Mouse (Mus musculus): ENCODE results near the gene Paics. TPM values are rescaled to one million over a fixed set of nuclear protein-coding genes. Genes with fewer than 3 reads are reported as not detected.
A peak's percentile ranks its signal among the peaks of the same experiment; 100 is the strongest.

The Paics gene
- polyA plus RNA-seq, 1 experiment from 2014 or later, result 341 TPM

DNA sequence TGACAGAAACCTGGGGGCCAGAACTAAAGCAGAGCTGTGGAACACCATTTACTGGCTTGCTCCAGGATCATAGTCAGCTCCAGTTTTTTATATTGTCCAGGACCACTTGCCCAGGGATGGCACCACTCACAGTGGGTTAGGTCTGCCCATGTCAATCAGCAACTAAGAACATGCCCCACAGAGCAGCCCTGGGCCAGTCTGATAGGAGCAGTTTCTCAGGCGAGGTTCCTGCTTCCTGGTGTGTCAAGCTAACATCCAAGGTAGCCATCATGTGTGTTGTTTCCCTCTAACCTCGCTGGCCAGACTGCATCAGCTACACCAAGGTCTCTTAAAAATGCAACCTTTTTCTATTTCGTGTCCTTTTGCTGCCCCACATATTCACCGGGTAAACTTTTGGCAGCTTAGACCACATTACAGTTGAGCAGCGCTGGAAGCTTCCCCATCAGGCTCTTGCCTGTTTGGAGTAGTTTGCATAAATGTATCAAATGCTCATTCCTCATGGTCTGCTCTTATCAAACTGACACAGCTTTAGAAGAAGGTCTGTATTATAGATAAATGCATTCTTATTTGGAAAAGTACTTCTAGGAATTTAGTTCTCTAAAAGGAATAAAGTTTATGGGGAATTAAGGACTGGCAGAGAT is 42.2 kb downstream of the Paics start:
- WGBS, result 88% methylated on average over 5 of the region's 5 CpGs
- Histone ChIP-seq H3K4me1 (no peaks in the 10 kb centered on the region), H3K36me3 (peaks cover 94% of the 10 kb centered on the region), H3K4me3 (no peak overlapping the region), H3K9me3 (no peaks in the 10 kb centered on the region), H3K27me3 (ENCODE audit: insufficient read depth, poor library complexity, severe bottlenecking) (no peaks in the 10 kb centered on the region), H3K27ac (no peak overlapping the region)
- no peak for DNase-seq (ENCODE audit: low spot score)

DNA sequence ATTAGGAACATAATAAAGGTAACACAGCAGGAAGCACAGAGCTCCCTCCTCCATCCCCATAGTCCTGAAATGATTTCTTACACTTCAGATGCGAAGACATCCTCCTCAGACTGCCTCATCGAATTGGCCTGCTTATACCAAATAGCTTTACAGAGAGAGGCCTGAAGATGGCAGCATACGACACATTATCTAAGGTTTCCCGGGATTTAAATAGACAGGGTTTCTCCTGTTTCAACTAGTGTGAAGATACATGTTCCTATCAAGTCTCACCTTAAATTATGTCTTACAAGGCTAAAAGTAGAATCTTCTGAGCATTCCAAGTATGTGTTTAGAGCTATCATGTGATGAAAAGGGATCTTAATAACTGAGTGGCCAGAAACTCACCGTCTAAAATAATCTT is 47.3 kb downstream of the Paics start:
- no peak overlapping the region for H3K27ac ChIP-seq
- WGBS, result 49% methylated on average over 5 of the region's 5 CpGs
- no peaks in the 10 kb centered on the region for H3K4me1 ChIP-seq
- no peaks in the 10 kb centered on the region for H3K9me3 ChIP-seq
- H3K27me3 ChIP-seq (ENCODE audit: insufficient read depth, poor library complexity, severe bottlenecking), result no peaks in the 10 kb centered on the region
- H3K4me3 ChIP-seq, result no peak overlapping the region
- H3K36me3 ChIP-seq, result peaks cover 77% of the 10 kb centered on the region
- DNase-seq (ENCODE audit: low spot score), result no peak

DNA sequence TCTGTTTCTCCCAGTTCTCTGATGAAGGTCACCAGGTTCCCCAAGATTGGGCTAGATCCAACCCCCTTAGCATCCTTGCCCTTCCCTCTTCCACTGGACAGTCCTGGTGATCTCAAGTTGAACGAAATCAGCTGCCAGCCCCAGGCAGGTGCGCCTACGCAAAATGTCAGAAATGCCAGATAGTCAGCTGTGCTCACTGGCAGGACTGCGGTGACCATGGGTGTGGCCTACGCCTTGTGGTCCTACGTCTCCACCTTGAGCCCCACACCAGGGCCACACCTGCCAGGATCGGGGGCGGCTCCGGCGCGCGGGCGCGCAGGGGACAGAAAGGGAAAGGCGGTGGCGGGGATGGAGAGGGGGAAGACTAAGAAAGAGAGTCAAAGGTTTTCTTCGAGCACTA is 50.1 kb downstream of the Paics start:
- Histone ChIP-seq H3K36me3 (peaks cover 51% of the 10 kb centered on the region), H3K4me3 (no peak overlapping the region), H3K27ac (0 out of 2 replicates have a peak overlapping the region, but pooled peaks have one; percentile 16), H3K4me1 (no peaks in the 10 kb centered on the region), H3K9me3 (no peaks in the 10 kb centered on the region), H3K27me3 (ENCODE audit: insufficient read depth, poor library complexity, severe bottlenecking) (no peaks in the 10 kb centered on the region)
- WGBS, result 89% methylated on average over 17 of the region's 17 CpGs
- DNase-seq (ENCODE audit: low spot score), result no peak

- DNase-seq (ENCODE audit: low spot score), result no peak
- no peaks in the 10 kb centered on the region for H3K9me3 ChIP-seq
- no peak within 1 kb of the TSS for H3K4me3 ChIP-seq
- H3K36me3 ChIP-seq, result peaks cover 22% of the 10 kb centered on the region
- no peaks in the 10 kb centered on the region for H3K4me1 ChIP-seq
- H3K27me3 ChIP-seq (ENCODE audit: insufficient read depth, poor library complexity, severe bottlenecking), result no peaks in the 10 kb centered on the region
- 92% methylated on average over 6 of the region's 6 CpGs for WGBS
- H3K27ac ChIP-seq, result no peak within 1 kb of the TSS
These were observed 53.1 kb downstream of the Paics start, which contains the start of gene Arl9 for GRCm38 (mm10) chr5:77004051-77004821. Arl9 (plus strand) TSS chr5:77004055.

DNA sequence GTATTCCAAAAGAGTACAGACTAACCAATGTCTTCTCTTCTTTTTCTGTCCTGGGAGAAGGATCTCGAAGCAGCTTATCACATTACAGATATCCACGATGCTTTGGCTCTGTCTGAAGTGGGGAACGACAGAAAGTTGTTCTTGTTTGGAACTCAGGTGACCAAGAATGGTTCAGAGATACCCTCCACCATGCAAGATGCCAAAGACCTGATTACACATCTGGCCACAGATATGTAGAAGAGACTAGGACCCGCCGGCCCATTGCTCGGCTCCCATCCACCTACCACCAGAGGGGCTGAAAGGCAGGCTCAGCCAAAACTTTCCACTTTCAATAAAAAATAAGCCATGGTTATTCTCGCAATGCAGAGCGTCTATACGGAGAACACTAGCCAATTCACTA is 59.2 kb downstream of the Paics start:
- no peaks in the 10 kb centered on the region for H3K27me3 ChIP-seq (ENCODE audit: insufficient read depth, poor library complexity, severe bottlenecking)
- H3K9me3 ChIP-seq, result no peaks in the 10 kb centered on the region
- H3K27ac ChIP-seq, result no peak overlapping the region
- H3K4me1 ChIP-seq, result no peaks in the 10 kb centered on the region
- 73% methylated on average over 9 of the region's 9 CpGs for WGBS
- H3K4me3 ChIP-seq, result no peak overlapping the region
- no peak for DNase-seq (ENCODE audit: low spot score)
- H3K36me3 ChIP-seq, result no peaks in the 10 kb centered on the region

GRCm38 (mm10) chr5:77011082-77011481 is 60.0 kb downstream of the Paics start:
- WGBS, result 48% methylated on average over 3 of the region's 3 CpGs
- Histone ChIP-seq H3K27me3 (ENCODE audit: insufficient read depth, poor library complexity, severe bottlenecking) (0 out of 2 replicates have a peak, but pooled peaks cover under 1% of the 10 kb centered on the region), H3K36me3 (no peaks in the 10 kb centered on the region), H3K4me3 (no peak overlapping the region), H3K4me1 (peaks cover 6% of the 10 kb centered on the region; the same call in 1 of the 2 replicates), H3K9me3 (no peaks in the 10 kb centered on the region), H3K27ac (no peak overlapping the region)
- no peak for DNase-seq (ENCODE audit: low spot score)

- H3K4me1 ChIP-seq, result peaks cover 8% of the 10 kb centered on the region; the same call in 1 of the 2 replicates
- no peak for DNase-seq (ENCODE audit: low spot score)
These were observed 62.1 kb downstream of the Paics start for GRCm38 (mm10) chr5:77013171-77013570.

DNA sequence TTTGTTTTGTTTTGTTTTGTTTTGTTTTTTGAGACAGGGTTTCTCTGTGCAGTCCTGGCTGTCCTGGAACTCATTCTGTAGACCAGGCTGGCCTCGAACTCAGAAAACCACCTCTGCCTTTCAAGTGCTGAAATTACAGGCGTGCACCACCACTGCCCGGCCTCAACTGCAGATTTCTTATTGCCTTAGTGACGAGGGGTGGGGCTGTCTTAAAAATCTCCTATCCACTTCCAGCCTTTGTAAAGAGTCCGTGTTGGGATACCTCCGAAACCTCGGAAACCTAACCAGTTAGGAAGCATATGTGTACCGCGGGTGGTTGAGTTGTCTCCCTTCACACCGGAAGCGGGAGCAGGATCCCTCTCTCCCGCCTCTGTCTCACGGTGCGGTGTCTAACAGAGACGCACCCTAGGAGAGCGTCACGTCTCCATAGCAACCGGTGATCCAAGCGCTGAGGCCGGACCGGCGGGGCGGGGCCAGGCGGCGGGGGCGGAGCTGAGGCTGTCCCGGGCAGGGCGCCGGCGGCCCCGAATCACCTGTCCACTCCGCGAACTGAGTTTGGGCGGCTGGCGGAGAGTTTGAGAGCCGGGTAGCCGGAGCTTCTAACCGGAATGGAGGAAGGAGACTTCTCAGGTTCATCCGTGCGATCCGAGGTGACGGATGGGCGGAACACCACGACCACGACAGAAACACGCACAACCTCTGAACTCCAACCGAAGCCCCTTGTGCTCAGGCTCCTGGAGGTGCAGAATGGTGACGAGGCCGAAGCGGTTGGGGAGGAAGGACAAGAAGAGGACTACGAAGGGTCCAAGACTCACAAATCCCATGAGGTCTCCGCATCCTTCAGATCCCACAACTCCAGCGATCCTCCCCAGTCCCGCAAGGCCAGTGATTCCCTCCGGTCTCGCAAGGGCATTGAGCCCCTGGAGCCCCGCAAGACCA is 64.7 kb downstream of the Paics start, which contains the start of gene Thegl:
Gene Thegl (plus strand): TSS at position 480 of the 939 bp plus-strand sequence.
- Histone ChIP-seq H3K27me3 (ENCODE audit: insufficient read depth, poor library complexity, severe bottlenecking) (0 out of 2 replicates have a peak, but pooled peaks cover 9% of the 10 kb centered on the region), H3K36me3 (no peaks in the 10 kb centered on the region), H3K4me3 (peak within 1 kb of the TSS; percentile 63), H3K4me1 (peaks cover 8% of the 10 kb centered on the region; the same call in 1 of the 2 replicates), H3K9me3 (no peaks in the 10 kb centered on the region), H3K27ac (no peak within 1 kb of the TSS)
- 13% methylated on average over 57 of the region's 57 CpGs for WGBS
- DNase-seq (ENCODE audit: low spot score), result peak; percentile 93

More at GRCm38 (mm10) chr5:77013171-77013570, 62.1 kb downstream of the Paics start:
- 0 out of 2 replicates have a peak, but pooled peaks cover 9% of the 10 kb centered on the region for H3K27me3 ChIP-seq (ENCODE audit: insufficient read depth, poor library complexity, severe bottlenecking)
- no peak overlapping the region for H3K27ac ChIP-seq
- no peaks in the 10 kb centered on the region for H3K36me3 ChIP-seq
- no peak overlapping the region for H3K4me3 ChIP-seq
- H3K9me3 ChIP-seq, result no peaks in the 10 kb centered on the region
- 67% methylated on average over 3 of the region's 3 CpGs for WGBS

Other genes starting within 250 kb of the Paics start
- 14.8 and 21.3 TPM in 2 replicates for gene Aasdh, start 45.8 kb upstream of the Paics start, polyA plus RNA-seq (2016; fragmentation: Nextera tagmentation; extraction: Ambion mirVana)
- gene Ppat, start 271 bp downstream of the Paics start, polyA plus RNA-seq (2016; fragmentation: Nextera tagmentation; extraction: Ambion mirVana), result 47.4 and 54.9 TPM in 2 replicates
- 53.2 and 69.3 TPM in 2 replicates for gene Srp72, start 23.4 kb downstream of the Paics start, polyA plus RNA-seq (2016; fragmentation: Nextera tagmentation; extraction: Ambion mirVana)
- 0.45 TPM in 1 of 2 replicates, not detected in the other for gene Arl9, start 52.7 kb downstream of the Paics start, polyA plus RNA-seq (2016; fragmentation: Nextera tagmentation; extraction: Ambion mirVana)
- 0.14 and 0.18 TPM in 2 replicates for gene Thegl, start 64.7 kb downstream of the Paics start, polyA plus RNA-seq (2016; fragmentation: Nextera tagmentation; extraction: Ambion mirVana)
- gene Hopx, start 163.8 kb downstream of the Paics start, polyA plus RNA-seq (2016; fragmentation: Nextera tagmentation; extraction: Ambion mirVana), result 6.7 and 11.5 TPM in 2 replicates

Data from heart, embryonic 10.5 days (tissue).